Mouse (Mus musculus) limb, embryonic 13.5 days (tissue): Measurements from ENCODE around the gene Osbpl3. TPM values are rescaled to one million over a fixed set of nuclear protein-coding genes. Genes with fewer than 3 reads are reported as not detected.
"Not testable (repeated sequence)": the region's sequence is repeated elsewhere in the genome, so short reads cannot be mapped to it uniquely, and the experiment has no call there.

Experiments used
- ATAC-seq: fragments of 200-750 bp; cut with Nextera tagmentation; 2 replicates; pipeline ENCODE4 v1.8.0; 2017; ENCODE audit warnings: low read depth, moderate number of reproducible peaks, moderate TSS enrichment; ENCODE audit not compliant: low FRiP score
- H3K27ac ChIP-seq: fragments of 300-500 bp; sonication (generic); 2 replicates; pipeline ENCODE4 v1.5.1; 2015; ENCODE audit warnings: inconsistent platforms, mild to moderate bottlenecking, moderate library complexity
- H3K27me3 ChIP-seq: fragments of 300-500 bp; sonication (generic); 2 replicates; pipeline ENCODE4 v1.6.1; 2015; ENCODE audit warnings: mild to moderate bottlenecking, inconsistent platforms
- H3K36me3 ChIP-seq: fragments of 300-500 bp; sonication (generic); 2 replicates; pipeline ENCODE4 v1.6.1; 2015; ENCODE audit warnings: inconsistent platforms, mild to moderate bottlenecking, moderate library complexity
- H3K4me1 ChIP-seq: fragments of 300-500 bp; sonication (generic); 2 replicates; pipeline ENCODE4 v1.6.1; 2015; ENCODE audit warnings: inconsistent platforms
- H3K4me2 ChIP-seq: fragments of 300-500 bp; sonication (generic); replicated peaks from 2 replicates; pipeline ENCODE4 v1.6.1; 2015; ENCODE audit warnings: inconsistent platforms, mild to moderate bottlenecking, moderate library complexity
- H3K4me3 ChIP-seq: fragments of 300-500 bp; sonication (generic); 2 replicates; pipeline ENCODE4 v1.5.1; 2015; ENCODE audit warnings: moderate library complexity, mild to moderate bottlenecking, inconsistent platforms
- H3K9ac ChIP-seq: fragments of 300-500 bp; sonication (generic); 2 replicates; pipeline ENCODE4 v1.6.1; 2015; ENCODE audit warnings: mild to moderate bottlenecking, inconsistent platforms
- H3K9me3 ChIP-seq: fragments of 300-500 bp; sonication (generic); 2 replicates; pipeline ENCODE4 v1.6.1; 2016; ENCODE audit warnings: inconsistent platforms
- WGBS: fragments of 180-500 bp; shearing (Covaris S2); methylation state at CpG from one replicate; pipeline ENCODE4 v1.1.7; 2015; 5-methylcytosine and 5-hydroxymethylcytosine counted together
- polyA plus RNA-seq: library from polyadenylated mRNA; unstranded; fragments of >200 nt; fragmentation: Nextera tagmentation; extraction: Ambion mirVana; gene quantifications from 2 replicates; pipeline ENCODE4 v1.2.1, GENCODE M21; 2015

Gene Osbpl3
- polyA plus RNA-seq, 1 experiment from 2014 or later = 15.3 TPM

DNA sequence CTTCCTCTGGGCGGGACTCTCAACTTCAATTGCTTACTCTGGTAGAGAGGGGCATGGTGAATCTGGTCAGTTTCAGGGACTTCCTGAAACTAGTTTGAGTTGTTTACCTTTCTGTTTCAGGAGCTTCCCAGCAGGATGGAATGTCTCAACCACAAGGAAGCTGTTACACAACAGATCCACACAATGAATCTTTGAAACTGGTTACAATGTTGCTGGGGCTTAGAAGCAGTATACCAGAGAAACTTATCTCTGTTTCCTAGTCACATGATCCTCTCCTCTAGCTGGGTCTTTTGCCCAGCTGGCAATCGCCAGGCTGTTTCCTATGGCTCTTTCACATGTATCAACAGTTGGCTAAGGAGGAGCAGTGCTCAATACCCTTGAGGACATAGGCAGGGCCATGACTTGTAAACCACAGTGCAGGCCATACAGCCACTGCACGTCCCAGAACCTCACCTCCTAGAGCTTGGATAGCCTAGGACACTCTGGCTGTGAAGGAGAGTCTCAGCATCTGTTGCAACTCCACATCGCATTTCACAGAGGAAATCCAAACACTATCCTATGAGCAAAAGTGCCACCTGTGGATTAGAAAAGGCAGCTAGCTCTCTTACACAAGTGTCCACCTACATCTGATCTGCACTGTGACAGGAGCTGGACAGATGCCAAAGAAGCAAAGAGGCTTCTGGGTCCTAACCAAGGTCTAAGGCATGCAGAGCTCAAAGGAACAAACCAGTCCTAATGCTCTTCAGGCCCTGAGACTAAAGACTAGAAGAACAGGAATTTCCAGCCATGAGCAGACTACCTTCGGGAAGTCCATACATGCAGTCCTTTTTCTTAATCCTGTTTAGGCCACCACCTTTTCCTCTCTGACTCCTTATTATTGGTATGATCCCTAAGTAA is 14.8 kb downstream of the Osbpl3 start:
- no peak overlapping the region for H3K27ac ChIP-seq
- H3K4me2 ChIP-seq = no peak overlapping the region
- ATAC-seq = no peak
- 90% methylated on average over 5 of the region's 5 CpGs for WGBS
- H3K36me3 ChIP-seq = peaks cover 9% of the 10 kb centered on the region
- H3K27me3 ChIP-seq = no peaks in the 10 kb centered on the region
- 0 out of 2 replicates have a peak, but pooled peaks cover 3% of the 10 kb centered on the region for H3K4me1 ChIP-seq
- H3K4me3 ChIP-seq = no peak overlapping the region
- H3K9ac ChIP-seq = no peak overlapping the region
- no peaks in the 10 kb centered on the region for H3K9me3 ChIP-seq

DNA sequence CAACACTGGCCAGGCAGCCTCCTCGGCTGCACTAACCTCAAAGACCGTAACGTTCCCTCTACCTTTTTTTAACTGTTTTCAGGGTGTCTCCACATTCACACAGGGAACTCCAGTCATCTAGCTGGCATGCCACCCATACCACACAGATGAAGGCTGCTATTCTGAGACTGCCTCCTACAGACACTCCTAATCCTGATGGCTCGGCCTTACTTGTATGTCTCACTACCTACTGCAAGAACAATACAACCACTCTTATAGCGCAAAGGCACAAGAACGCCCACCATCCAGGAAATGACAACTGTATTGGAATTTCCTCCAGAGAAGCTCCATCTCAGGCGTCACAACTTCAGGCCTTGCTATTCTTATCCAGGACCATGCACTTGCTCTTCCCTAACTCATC is 15.8 kb downstream of the Osbpl3 start:
- no peaks in the 10 kb centered on the region for H3K9me3 ChIP-seq
- H3K9ac ChIP-seq = no peak overlapping the region
- 91% methylated on average over 7 of the region's 7 CpGs for WGBS
- H3K4me1 ChIP-seq = 0 out of 2 replicates have a peak, but pooled peaks cover 3% of the 10 kb centered on the region
- no peak overlapping the region for H3K4me3 ChIP-seq
- no peaks in the 10 kb centered on the region for H3K27me3 ChIP-seq
- peaks cover 9% of the 10 kb centered on the region for H3K36me3 ChIP-seq
- H3K4me2 ChIP-seq = no peak overlapping the region
- no peak for ATAC-seq
- no peak overlapping the region for H3K27ac ChIP-seq

DNA sequence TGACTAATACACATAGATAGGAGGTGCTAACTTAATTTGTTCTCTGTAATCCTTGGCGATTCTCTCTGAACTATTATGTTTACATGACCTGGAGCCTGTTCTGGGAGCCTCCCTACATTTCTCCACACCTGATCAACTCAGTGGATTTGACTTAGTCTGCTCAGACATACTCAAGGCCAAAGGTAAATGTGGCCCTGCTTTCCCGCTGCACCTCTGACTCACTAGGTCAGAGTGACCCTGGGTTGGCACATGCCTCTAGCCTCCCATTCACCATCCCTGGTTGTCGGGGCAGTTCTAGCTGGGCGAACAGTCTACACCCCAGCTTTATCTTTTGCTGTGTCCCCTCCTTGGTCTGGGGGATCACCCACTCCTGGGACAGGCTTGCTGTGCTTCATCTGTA is 17.1 kb downstream of the Osbpl3 start:
- not testable (repeated sequence) for ATAC-seq, H3K4me3 ChIP-seq, H3K27ac ChIP-seq, H3K27me3 ChIP-seq, H3K9me3 ChIP-seq, H3K36me3 ChIP-seq, H3K4me2 ChIP-seq, H3K9ac ChIP-seq, H3K4me1 ChIP-seq
- 95% methylated on average over 4 of the region's 4 CpGs for WGBS

DNA sequence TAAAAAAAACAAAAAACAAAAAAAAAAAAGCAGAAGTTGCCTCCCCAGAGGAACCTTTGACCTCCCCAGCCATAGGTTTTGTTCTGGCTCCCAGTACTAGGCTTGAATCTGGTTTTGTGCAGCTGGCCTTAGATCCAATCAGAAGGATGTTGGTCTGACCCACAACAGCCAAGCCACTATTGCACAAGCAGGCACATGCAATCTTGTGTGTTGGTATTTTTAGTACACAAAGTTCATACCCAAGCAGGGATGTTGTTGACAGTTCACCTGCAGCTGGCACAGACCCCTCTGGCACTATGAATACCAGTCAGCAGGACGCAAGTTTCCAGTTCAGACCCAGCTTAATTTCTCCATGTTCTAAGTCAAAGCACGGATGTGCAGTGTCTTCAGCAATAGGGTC is 18.2 kb downstream of the Osbpl3 start:
- no peak overlapping the region for H3K9ac ChIP-seq
- H3K9me3 ChIP-seq = no peaks in the 10 kb centered on the region
- peaks cover 9% of the 10 kb centered on the region for H3K36me3 ChIP-seq
- H3K4me3 ChIP-seq = no peak overlapping the region
- no peak overlapping the region for H3K27ac ChIP-seq
- H3K27me3 ChIP-seq = no peaks in the 10 kb centered on the region
- no peak for ATAC-seq
- no peak overlapping the region for H3K4me2 ChIP-seq
- WGBS = 94% methylated on average over 2 of the region's 2 CpGs
- 0 out of 2 replicates have a peak, but pooled peaks cover 3% of the 10 kb centered on the region for H3K4me1 ChIP-seq

DNA sequence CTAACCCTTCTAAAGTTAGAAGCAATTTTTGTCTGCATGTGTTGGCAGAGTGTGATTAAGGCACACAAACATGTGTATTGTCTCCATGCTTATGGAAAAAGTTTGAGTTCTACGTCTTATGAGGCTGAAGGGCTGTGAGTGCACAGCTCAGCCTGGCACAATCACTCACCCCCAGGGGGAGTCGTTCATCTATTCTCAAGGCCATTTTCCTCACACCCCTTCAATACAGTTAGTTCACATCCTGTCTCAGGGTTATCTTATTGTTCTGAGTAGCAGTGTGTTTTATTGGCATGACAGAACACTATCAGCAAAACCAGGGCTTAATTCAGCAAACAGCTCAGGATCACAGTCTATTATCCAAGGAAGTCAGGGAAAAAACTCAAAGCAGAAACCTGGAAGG is 19.3 kb downstream of the Osbpl3 start:
- no peak for ATAC-seq

DNA sequence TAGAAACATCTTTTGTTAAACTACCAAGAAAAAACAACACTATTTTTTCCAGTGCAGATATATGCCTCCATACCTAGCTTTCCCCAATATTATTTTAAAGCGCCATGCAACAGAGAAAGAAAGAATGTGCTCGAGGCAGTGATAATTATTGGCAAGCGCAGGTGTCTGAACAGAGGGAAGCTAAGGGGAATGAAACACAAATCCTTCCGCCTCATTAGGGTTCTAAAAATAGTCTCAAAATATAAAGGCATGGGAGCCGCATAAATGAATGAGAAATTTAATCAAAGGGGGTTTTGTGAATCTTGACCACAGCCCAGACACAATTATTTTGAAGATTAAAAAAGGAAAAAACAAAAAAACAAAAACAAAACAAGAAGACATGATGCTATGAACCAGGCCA is 23.5 kb downstream of the Osbpl3 start:
- Histone ChIP-seq H3K4me2 (no peak overlapping the region), H3K9ac (no peak overlapping the region), H3K27ac (no peak overlapping the region), H3K36me3 (peaks cover 8% of the 10 kb centered on the region), H3K4me3 (no peak overlapping the region), H3K27me3 (no peaks in the 10 kb centered on the region), H3K4me1 (peaks cover 3% of the 10 kb centered on the region), H3K9me3 (no peaks in the 10 kb centered on the region)
- no peak for ATAC-seq
- 47% methylated on average over 5 of the region's 5 CpGs for WGBS

More for the DNA sequence above, 19.3 kb downstream of the Osbpl3 start:
- no peak overlapping the region for H3K4me2 ChIP-seq
- 0 out of 2 replicates have a peak, but pooled peaks cover 3% of the 10 kb centered on the region for H3K4me1 ChIP-seq
- no peaks in the 10 kb centered on the region for H3K27me3 ChIP-seq
- H3K36me3 ChIP-seq = peaks cover 9% of the 10 kb centered on the region
- H3K9ac ChIP-seq = no peak overlapping the region
- no peaks in the 10 kb centered on the region for H3K9me3 ChIP-seq
- H3K27ac ChIP-seq = no peak overlapping the region
- 65% methylated on average over 2 of the region's 2 CpGs for WGBS
- H3K4me3 ChIP-seq = no peak overlapping the region

DNA sequence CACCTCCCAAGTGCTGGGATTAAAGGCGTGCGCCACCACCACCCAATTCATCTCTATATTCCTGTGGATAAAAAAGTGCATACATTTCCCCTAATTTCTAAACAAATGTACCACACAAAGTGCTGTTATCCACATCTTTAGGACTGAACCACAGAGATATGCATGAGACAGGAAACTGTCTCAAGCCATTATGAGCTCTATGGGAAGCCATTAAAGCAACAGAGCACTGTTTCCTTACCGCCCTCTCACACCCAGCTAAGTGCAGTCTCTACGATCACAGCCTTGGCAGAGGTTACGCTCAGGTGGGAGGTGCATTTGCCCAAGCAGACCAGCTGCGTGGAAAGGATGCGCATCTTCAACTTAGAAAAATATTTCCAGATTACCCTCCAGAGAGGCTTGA is 26.7 kb downstream of the Osbpl3 start:
- H3K9ac ChIP-seq = no peak overlapping the region
- no peak overlapping the region for H3K27ac ChIP-seq
- WGBS = 91% methylated on average over 7 of the region's 7 CpGs
- ATAC-seq = no peak
- H3K4me1 ChIP-seq = peaks cover 8% of the 10 kb centered on the region
- peaks cover 3% of the 10 kb centered on the region; the same call in 1 of the 2 replicates for H3K36me3 ChIP-seq
- no peak overlapping the region for H3K4me2 ChIP-seq
- no peaks in the 10 kb centered on the region for H3K9me3 ChIP-seq
- H3K27me3 ChIP-seq = no peaks in the 10 kb centered on the region
- no peak overlapping the region for H3K4me3 ChIP-seq

DNA sequence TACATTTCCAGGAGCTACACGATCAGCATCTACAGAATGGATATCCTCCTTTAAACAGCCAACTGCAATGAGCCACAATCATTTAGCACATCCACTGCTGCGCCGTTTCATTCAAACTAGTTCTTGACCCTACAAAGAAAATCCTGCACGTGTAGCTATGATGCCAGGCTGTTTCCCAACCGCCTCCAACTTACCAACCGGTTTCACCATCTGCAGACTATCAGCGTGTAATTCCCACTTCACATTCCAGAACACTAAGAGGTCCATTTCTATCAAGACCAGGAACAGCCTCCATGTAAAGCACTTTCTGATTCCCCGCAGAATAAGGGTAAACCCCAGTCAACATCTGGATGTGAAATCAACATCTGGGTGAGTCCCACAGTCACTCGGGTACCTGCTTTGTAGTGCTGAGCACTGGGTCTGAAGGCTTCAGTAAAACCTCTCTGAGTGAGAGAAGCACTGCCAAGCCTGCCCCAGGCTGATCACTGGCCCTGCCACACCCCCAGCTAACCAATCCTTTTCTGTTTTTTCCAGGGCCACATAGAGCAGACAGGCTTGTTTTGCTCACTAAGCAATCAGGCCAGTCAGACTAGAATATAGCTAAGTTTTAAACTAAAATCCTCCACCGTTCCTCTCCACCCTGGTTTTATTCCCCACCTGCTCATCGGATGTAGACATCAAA is 28.8 kb downstream of the Osbpl3 start:
- Histone ChIP-seq H3K9ac (no peak overlapping the region), H3K27ac (no peak overlapping the region), H3K4me2 (no peak overlapping the region), H3K9me3 (no peaks in the 10 kb centered on the region), H3K4me3 (no peak overlapping the region), H3K36me3 (peaks cover 3% of the 10 kb centered on the region; the same call in 1 of the 2 replicates), H3K4me1 (peaks cover 8% of the 10 kb centered on the region), H3K27me3 (no peaks in the 10 kb centered on the region)
- 64% methylated on average over 11 of the region's 11 CpGs for WGBS
- no peak for ATAC-seq

DNA sequence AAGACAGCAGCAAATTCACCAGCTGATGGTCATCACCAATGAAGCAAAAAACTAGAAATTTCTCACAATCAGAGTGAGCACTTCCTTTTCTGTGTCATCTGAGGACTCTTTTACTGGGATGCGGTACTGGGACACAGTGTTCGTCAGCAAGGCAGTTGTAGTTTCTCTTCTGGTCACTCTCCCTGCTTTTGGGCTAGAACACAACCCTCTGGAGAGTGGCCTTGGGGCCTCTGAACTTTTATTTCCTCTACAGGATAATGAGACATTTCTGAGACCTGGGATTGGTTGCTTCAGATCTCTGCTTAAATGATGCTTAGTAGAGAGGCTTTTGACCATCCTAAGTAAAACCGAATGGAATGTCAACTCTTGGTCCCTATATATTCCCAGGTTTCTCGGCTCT is 29.4 kb downstream of the Osbpl3 start:
- ATAC-seq = no peak
- Histone ChIP-seq H3K27ac (no peak overlapping the region), H3K4me2 (no peak overlapping the region), H3K9me3 (no peaks in the 10 kb centered on the region), H3K4me3 (no peak overlapping the region), H3K4me1 (peaks cover 8% of the 10 kb centered on the region), H3K27me3 (no peaks in the 10 kb centered on the region), H3K9ac (no peak overlapping the region), H3K36me3 (peaks cover 3% of the 10 kb centered on the region; the same call in 1 of the 2 replicates)
- 91% methylated on average over 4 of the region's 4 CpGs for WGBS

DNA sequence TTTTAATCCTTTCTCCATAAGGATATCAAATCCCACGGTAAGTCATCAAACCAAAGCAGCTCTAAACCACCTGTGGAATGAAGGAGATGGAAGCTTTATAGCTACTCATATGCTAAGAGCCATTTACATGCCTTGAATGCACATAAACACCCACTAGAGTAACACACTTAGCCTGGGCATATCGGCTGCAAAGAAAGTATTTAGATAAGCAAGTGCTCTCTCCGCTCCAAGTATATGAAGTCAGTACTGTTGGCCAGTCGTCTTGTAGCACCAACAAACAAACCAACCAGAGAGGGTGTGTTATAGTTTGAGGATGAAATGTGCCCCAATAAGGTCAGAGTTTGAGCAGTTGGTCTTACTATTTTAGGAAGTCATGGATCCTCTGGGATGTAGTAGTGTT is 31.7 kb downstream of the Osbpl3 start:
- Histone ChIP-seq H3K4me3 (no peak overlapping the region), H3K9me3 (no peaks in the 10 kb centered on the region)
- no peak for ATAC-seq

DNA sequence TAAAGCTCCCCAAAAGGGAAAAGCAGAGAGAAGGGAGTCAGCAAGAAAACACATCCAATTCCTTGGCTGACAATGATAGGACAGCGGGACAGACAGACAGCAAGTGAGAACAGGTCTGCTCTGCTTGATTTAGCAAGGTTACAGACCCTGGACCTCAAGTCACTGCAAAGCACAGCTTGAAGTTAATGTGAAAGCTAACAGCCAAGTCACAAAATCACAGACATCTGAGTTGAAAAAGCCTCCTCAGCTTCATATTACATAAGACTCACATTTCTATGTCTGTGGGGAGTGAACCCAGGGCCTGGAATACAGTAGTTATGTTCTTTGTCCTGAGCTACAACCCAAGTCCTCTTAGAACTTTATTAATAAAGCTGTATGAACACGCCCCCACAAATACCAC is 35.6 kb downstream of the Osbpl3 start:
- H3K36me3 ChIP-seq = peaks cover 3% of the 10 kb centered on the region; the same call in 1 of the 2 replicates
- H3K4me2 ChIP-seq = no peak overlapping the region
- H3K4me1 ChIP-seq = peaks cover 21% of the 10 kb centered on the region
- no peaks in the 10 kb centered on the region for H3K9me3 ChIP-seq
- ATAC-seq = no peak
- no peak overlapping the region for H3K4me3 ChIP-seq
- no peaks in the 10 kb centered on the region for H3K27me3 ChIP-seq
- peak overlapping the region; percentile 32; the same call in 1 of the 2 replicates for H3K9ac ChIP-seq
- 63% methylated on average over 2 of the region's 2 CpGs for WGBS
- H3K27ac ChIP-seq = peak overlapping the region; percentile 75

More for the DNA sequence above, 31.7 kb downstream of the Osbpl3 start:
- Histone ChIP-seq H3K4me1 (peaks cover 25% of the 10 kb centered on the region), H3K9ac (no peak overlapping the region), H3K36me3 (peaks cover 3% of the 10 kb centered on the region; the same call in 1 of the 2 replicates), H3K27ac (no peak overlapping the region), H3K4me2 (no peak overlapping the region), H3K27me3 (no peaks in the 10 kb centered on the region)
- 81% methylated on average over 4 of the region's 4 CpGs for WGBS
